Mouse (Mus musculus): Measurements from ENCODE around the gene Cldn34b2. TPM values are rescaled to one million over a fixed set of nuclear protein-coding genes. Genes with fewer than 3 reads are reported as not detected.
"Not testable (repeated sequence)": the region's sequence is repeated elsewhere in the genome, so short reads cannot be mapped to it uniquely, and the experiment has no call there.

Gene Cldn34b2
- polyA plus RNA-seq, 1 experiment from 2014 or later, result not detected

DNA sequence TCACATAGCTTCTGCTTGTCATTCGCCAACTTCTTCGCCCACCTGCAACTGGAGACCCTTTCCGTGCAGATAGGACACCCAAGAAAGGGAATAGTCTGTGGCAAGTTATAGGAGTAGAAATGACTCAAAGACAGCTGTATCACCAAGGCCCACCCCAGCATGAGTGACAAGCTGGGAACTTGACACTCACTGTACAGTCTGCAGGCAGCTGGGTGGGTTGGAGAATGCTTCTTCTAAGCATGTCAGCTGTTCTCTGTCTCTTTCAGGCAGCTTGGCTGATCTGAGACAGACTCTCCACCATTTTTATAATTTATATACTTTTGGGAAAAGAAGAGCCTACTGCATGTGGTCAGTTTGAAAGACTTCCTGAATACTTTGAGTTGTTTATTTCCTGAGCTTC lies 39.5 kb upstream of the Cldn34b2 start:
- no peak for TF ChIP-seq CTCF (IDR thresholded peaks at IDR 0.05; ENCODE audit: low read depth)
- Histone ChIP-seq H3K9me3 (ENCODE audit: control insufficient read depth) (no peaks in the 10 kb centered on the region), H3K27me3 (replicated peaks; ENCODE audit: control insufficient read depth, insufficient read depth, low read length) (no peaks in the 10 kb centered on the region), H3K4me1 (replicated peaks; ENCODE audit: control insufficient read depth, insufficient read depth, low read length) (no peaks in the 10 kb centered on the region), H3K36me3 (ENCODE audit: control insufficient read depth, insufficient read depth) (no peaks in the 10 kb centered on the region), H3K27ac (ENCODE audit: low read depth, low read length) (no peak overlapping the region), H3K4me2 (replicated peaks; ENCODE audit: low read depth) (no peak overlapping the region), H3K4me3 (ENCODE audit: low read depth, low read length) (no peak overlapping the region), H3K9ac (ENCODE audit: low read depth, low read length) (no peak overlapping the region)
- ATAC-seq, result no peak
- 89% methylated on average over 3 of the region's 3 CpGs for WGBS

DNA sequence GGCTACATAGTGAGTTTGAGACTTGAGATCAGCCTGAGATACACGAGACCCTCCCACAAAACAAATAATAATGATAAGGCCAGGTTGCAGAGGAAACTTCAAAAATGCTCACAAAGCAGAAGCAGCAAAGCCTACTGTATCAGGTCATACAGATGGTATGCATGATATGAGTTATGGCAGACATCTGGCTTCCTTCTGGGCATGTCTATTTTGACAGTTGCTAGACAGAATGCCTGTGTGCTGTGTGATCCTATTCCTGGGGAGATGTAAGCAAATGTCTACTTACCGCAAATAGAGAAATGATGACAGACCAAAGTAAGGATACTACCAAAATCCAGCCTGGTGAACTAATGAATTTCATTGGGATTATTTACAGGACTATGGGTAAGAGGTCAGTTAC lies 38.1 kb upstream of the Cldn34b2 start:
- 60% methylated on average over 2 of the region's 2 CpGs for WGBS
- no peaks in the 10 kb centered on the region for H3K9me3 ChIP-seq (ENCODE audit: control insufficient read depth)
- TF ChIP-seq CTCF (IDR thresholded peaks at IDR 0.05; ENCODE audit: low read depth), result no peak
- no peaks in the 10 kb centered on the region for H3K36me3 ChIP-seq (ENCODE audit: control insufficient read depth, insufficient read depth)
- no peak overlapping the region for H3K9ac ChIP-seq (ENCODE audit: low read depth, low read length)
- H3K27me3 ChIP-seq (replicated peaks; ENCODE audit: control insufficient read depth, insufficient read depth, low read length), result no peaks in the 10 kb centered on the region
- no peak overlapping the region for H3K27ac ChIP-seq (ENCODE audit: low read depth, low read length)
- H3K4me3 ChIP-seq (ENCODE audit: low read depth, low read length), result no peak overlapping the region
- no peak overlapping the region for H3K4me2 ChIP-seq (replicated peaks; ENCODE audit: low read depth)
- H3K4me1 ChIP-seq (replicated peaks; ENCODE audit: control insufficient read depth, insufficient read depth, low read length), result no peaks in the 10 kb centered on the region
- no peak for ATAC-seq

DNA sequence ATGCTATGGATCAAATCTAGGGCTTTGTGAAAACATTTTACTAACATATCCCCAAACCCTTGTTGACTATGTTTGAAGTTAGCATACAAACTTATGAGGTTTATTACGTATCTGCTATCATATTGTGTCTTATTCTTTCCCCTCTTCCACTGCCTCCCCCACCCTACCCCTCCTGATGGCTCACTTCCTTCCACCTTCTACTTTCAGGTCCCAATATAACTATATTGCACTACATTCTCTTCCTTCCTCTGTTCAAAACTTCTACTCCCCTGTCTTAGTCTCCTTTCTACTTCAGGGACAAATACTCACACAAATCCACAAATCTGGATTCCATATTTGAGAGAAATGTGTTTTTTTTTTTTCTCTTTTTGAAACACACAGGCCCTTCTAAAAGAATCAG lies 35.3 kb upstream of the Cldn34b2 start:
- no peaks in the 10 kb centered on the region for H3K4me1 ChIP-seq (replicated peaks; ENCODE audit: control insufficient read depth, insufficient read depth, low read length)
- no peak overlapping the region for H3K4me3 ChIP-seq (ENCODE audit: low read depth, low read length)
- H3K36me3 ChIP-seq (ENCODE audit: control insufficient read depth, insufficient read depth), result no peaks in the 10 kb centered on the region
- H3K9ac ChIP-seq (ENCODE audit: low read depth, low read length), result no peak overlapping the region
- 77% methylated on average over 1 of the region's 1 CpGs for WGBS
- no peak overlapping the region for H3K27ac ChIP-seq (ENCODE audit: low read depth, low read length)
- no peak overlapping the region for H3K4me2 ChIP-seq (replicated peaks; ENCODE audit: low read depth)
- no peaks in the 10 kb centered on the region for H3K9me3 ChIP-seq (ENCODE audit: control insufficient read depth)
- no peaks in the 10 kb centered on the region for H3K27me3 ChIP-seq (replicated peaks; ENCODE audit: control insufficient read depth, insufficient read depth, low read length)
- no peak for TF ChIP-seq CTCF (IDR thresholded peaks at IDR 0.05; ENCODE audit: low read depth)
- ATAC-seq, result no peak

DNA sequence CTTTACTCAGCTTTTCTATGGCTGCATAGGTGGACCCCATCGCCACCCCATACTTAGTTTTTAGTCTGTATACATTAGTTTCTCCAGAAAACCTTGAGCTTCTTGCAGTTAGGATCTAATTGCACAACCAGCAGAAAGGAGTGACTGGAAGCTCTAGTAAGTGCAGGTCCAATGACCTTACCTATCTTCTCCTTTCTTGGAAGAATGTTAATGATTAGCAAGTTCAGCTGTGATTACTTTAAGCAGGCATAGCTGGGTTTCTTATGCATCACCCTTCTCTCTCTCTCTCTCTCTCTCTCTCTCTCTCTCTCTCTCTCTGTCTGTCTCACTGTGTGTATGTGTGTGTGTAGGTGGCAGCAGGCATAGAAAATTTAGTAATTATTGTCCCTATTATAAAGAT lies 23.7 kb upstream of the Cldn34b2 start:
- WGBS, result 54% methylated on average over 1 of the region's 1 CpGs
- Histone ChIP-seq H3K9me3 (ENCODE audit: control insufficient read depth) (no peaks in the 10 kb centered on the region), H3K4me2 (replicated peaks; ENCODE audit: low read depth) (no peak overlapping the region), H3K9ac (ENCODE audit: low read depth, low read length) (no peak overlapping the region), H3K27ac (ENCODE audit: low read depth, low read length) (no peak overlapping the region), H3K4me3 (ENCODE audit: low read depth, low read length) (no peak overlapping the region), H3K27me3 (replicated peaks; ENCODE audit: control insufficient read depth, insufficient read depth, low read length) (no peaks in the 10 kb centered on the region), H3K36me3 (ENCODE audit: control insufficient read depth, insufficient read depth) (no peaks in the 10 kb centered on the region), H3K4me1 (replicated peaks; ENCODE audit: control insufficient read depth, insufficient read depth, low read length) (no peaks in the 10 kb centered on the region)
- no peak for TF ChIP-seq CTCF (IDR thresholded peaks at IDR 0.05; ENCODE audit: low read depth)
- peak; percentile 92 for ATAC-seq

DNA sequence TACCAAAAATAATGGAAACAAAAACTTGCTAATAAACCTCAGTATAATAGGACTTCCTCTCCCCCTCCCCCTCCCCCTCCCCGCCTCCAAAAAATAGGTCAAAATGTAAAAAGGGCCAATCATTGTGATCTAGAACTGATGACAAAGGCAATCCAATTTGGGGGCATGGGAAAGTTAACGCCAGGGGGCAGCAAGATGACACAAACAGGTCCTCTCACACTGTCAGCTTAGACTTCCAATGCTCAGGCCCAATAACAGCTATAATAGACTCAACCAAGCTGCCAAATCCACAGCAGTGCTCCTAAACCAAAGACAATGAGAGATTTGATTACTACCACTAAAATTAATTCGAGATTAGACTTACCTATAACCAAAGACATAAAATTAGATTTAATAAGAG lies 16.5 kb upstream of the Cldn34b2 start:
- no peak for ATAC-seq
- no peak overlapping the region for H3K9ac ChIP-seq (ENCODE audit: low read depth, low read length)
- H3K9me3 ChIP-seq (ENCODE audit: control insufficient read depth), result no peaks in the 10 kb centered on the region
- H3K27me3 ChIP-seq (replicated peaks; ENCODE audit: control insufficient read depth, insufficient read depth, low read length), result no peaks in the 10 kb centered on the region
- no peak overlapping the region for H3K4me2 ChIP-seq (replicated peaks; ENCODE audit: low read depth)
- TF ChIP-seq CTCF (IDR thresholded peaks at IDR 0.05; ENCODE audit: low read depth), result peak; percentile 75
- 23% methylated on average over 3 of the region's 3 CpGs for WGBS
- H3K4me1 ChIP-seq (replicated peaks; ENCODE audit: control insufficient read depth, insufficient read depth, low read length), result no peaks in the 10 kb centered on the region
- no peak overlapping the region for H3K27ac ChIP-seq (ENCODE audit: low read depth, low read length)
- H3K4me3 ChIP-seq (ENCODE audit: low read depth, low read length), result no peak overlapping the region
- H3K36me3 ChIP-seq (ENCODE audit: control insufficient read depth, insufficient read depth), result no peaks in the 10 kb centered on the region

DNA sequence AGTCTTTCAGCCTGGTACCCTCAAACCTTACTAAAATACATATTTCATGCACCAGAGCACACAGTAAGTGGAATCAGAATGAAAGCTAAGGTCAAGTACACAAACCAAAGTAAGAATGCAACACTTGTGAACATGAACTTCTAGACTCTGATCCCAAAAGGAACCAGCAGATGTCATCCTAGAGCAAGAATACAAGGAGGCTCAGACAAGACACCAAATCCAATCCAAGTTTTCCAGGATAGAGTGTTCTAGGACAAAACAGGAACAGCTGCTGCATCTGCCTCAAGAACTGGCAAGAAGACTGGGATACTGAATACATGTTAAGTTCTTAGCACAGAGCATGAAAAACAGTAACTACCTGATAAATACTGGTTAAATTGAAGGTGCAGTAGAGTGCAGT lies 30.2 kb downstream of the Cldn34b2 start:
- H3K27ac ChIP-seq (ENCODE audit: low read depth, low read length), result no peak overlapping the region
- no peak for ATAC-seq
- H3K4me1 ChIP-seq (replicated peaks; ENCODE audit: control insufficient read depth, insufficient read depth, low read length), result no peaks in the 10 kb centered on the region
- peak; percentile 65 for TF ChIP-seq CTCF (IDR thresholded peaks at IDR 0.05; ENCODE audit: low read depth)
- H3K9ac ChIP-seq (ENCODE audit: low read depth, low read length), result no peak overlapping the region
- no peaks in the 10 kb centered on the region for H3K9me3 ChIP-seq (ENCODE audit: control insufficient read depth)
- no peaks in the 10 kb centered on the region for H3K36me3 ChIP-seq (ENCODE audit: control insufficient read depth, insufficient read depth)
- H3K4me3 ChIP-seq (ENCODE audit: low read depth, low read length), result no peak overlapping the region
- no peaks in the 10 kb centered on the region for H3K27me3 ChIP-seq (replicated peaks; ENCODE audit: control insufficient read depth, insufficient read depth, low read length)
- no peak overlapping the region for H3K4me2 ChIP-seq (replicated peaks; ENCODE audit: low read depth)

- WGBS, result 73% methylated on average over 3 of the region's 4 CpGs
- H3K9me3 ChIP-seq (ENCODE audit: control insufficient read depth); ATAC-seq; H3K4me2 ChIP-seq (replicated peaks; ENCODE audit: low read depth); H3K27ac ChIP-seq (ENCODE audit: low read depth, low read length); H3K36me3 ChIP-seq (ENCODE audit: control insufficient read depth, insufficient read depth); H3K9ac ChIP-seq (ENCODE audit: low read depth, low read length); H3K4me3 ChIP-seq (ENCODE audit: low read depth, low read length); H3K4me1 ChIP-seq (replicated peaks; ENCODE audit: control insufficient read depth, insufficient read depth, low read length); H3K27me3 ChIP-seq (replicated peaks; ENCODE audit: control insufficient read depth, insufficient read depth, low read length): not testable (repeated sequence)
Measured at GRCm38 (mm10) chrX:155093566-155093965, 34.6 kb downstream of the Cldn34b2 start, which contains the start of gene Magea2. Gene Magea2, minus strand, starts transcription at chrX:155093666.

- 83% methylated on average over 1 of the region's 2 CpGs for WGBS
- not testable (repeated sequence) for H3K27me3 ChIP-seq (replicated peaks; ENCODE audit: control insufficient read depth, insufficient read depth, low read length); H3K9me3 ChIP-seq (ENCODE audit: control insufficient read depth); H3K4me1 ChIP-seq (replicated peaks; ENCODE audit: control insufficient read depth, insufficient read depth, low read length); H3K27ac ChIP-seq (ENCODE audit: low read depth, low read length); H3K9ac ChIP-seq (ENCODE audit: low read depth, low read length); H3K4me3 ChIP-seq (ENCODE audit: low read depth, low read length); H3K36me3 ChIP-seq (ENCODE audit: control insufficient read depth, insufficient read depth); ATAC-seq; H3K4me2 ChIP-seq (replicated peaks; ENCODE audit: low read depth)
Measured at GRCm38 (mm10) chrX:155089693-155090092, 38.5 kb downstream of the Cldn34b2 start, which contains the start of gene Magea1. Gene Magea1, minus strand, starts transcription at chrX:155089793.

Measured in intestine, postnatal 0 days (tissue).